Mouse (Mus musculus) erythroblast, embryonic 14.5 days (primary cell): Measurements from ENCODE around the gene Ip6k1.

ENCODE experiments used
- GATA1 ChIP-seq: IDR thresholded peaks from 2 replicates; pipeline ENCODE4 v1.6.1; 2012; ENCODE audit warnings: low read length, inconsistent platforms, mixed read lengths
- TAL1 ChIP-seq: IDR thresholded peaks from 3 replicates; pipeline ENCODE4 v1.6.1; 2012; ENCODE audit warnings: low read length, inconsistent platforms, mixed read lengths

DNA sequence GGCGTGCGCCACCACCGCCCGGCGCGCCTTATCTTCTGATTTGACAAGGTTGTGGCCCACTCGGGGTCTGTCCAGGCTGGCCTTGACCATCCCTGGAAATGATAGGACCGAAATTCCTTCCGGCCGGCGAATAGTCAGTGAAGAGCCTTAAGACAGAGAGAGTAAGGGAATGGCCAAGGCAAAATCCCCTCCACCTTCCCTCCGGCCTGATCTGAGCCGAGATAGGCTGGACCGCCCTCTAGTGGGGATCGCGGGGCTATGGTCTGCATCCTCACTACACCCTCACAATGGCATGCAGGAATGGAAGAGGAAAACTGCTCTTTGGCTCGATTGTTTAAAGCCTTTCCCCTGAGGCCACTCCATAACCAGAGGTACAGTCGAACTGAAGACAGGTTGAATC, 15.9 kb upstream of the Ip6k1 start:
- peak; percentile 61 for TF ChIP-seq GATA1
- TF ChIP-seq TAL1: no peak
